Comparison of ENCODE assay signal across 20 mouse cellular contexts in genomic region chr5:121916813-121917212, GRCm38 (mm10).
DNase-seq lines count a peak whose midpoint lies in the region; TF ChIP-seq lines count a peak whose summit lies in the region.
"Had no signal": no experiment of that assay in that cellular context is flagged by ENCODE, and none has a peak within 500 bp of the region (broad histone marks: within the 10 kb centered on the region; RNA-seq: fewer than 3 reads in every experiment).

No protein-coding gene starts in this region.

- H3K4me3 ChIP-seq in left cerebral cortex, adult 2 months = no peak overlapping the region
- H3K4me3 ChIP-seq in myocyte = no peak overlapping the region
- H3K4me3 ChIP-seq: embryonic facial prominence, embryonic 10.5 days; forebrain, embryonic 13.5 days; heart, adult 2 months; heart, embryonic 15.5 days; hindbrain, embryonic 13.5 days had no signal

- peak overlapping the region; percentile 67 for H3K27ac ChIP-seq in left cerebral cortex, adult 2 months
- H3K27ac ChIP-seq: embryonic facial prominence, embryonic 10.5 days; forebrain, embryonic 13.5 days; heart, adult 2 months; heart, embryonic 15.5 days; hindbrain, embryonic 13.5 days; hindbrain, postnatal 0 days had no signal

- no peak for TF ChIP-seq POLR2A in myocyte (IDR thresholded peaks at IDR 0.05; ENCODE audit: insufficient read length, low read depth)

- intact Hi-C loops in left cerebral cortex, adult 2 months (cut with DNase I) = no loop called here
- intact Hi-C loops in left cerebral cortex, postnatal 4 days (cut with DNase I) = no loop called here

- no peaks in the 10 kb centered on the region for H3K36me3 ChIP-seq in myocyte (ENCODE audit: control insufficient read depth, insufficient read depth)
- H3K36me3 ChIP-seq: embryonic facial prominence, embryonic 10.5 days; heart, embryonic 15.5 days; hindbrain, embryonic 13.5 days had no signal

- H3K79me2 ChIP-seq in myocyte (ENCODE audit: control insufficient read depth, insufficient read depth) = no peaks in the 10 kb centered on the region

- H3ac ChIP-seq in myocyte (ENCODE audit: control insufficient read depth, insufficient read length) = no peak overlapping the region

- H3K4me2 ChIP-seq in myocyte (ENCODE audit: low read depth) = peak overlapping the region; percentile 61
- H3K4me2 ChIP-seq: forebrain, embryonic 13.5 days; heart, embryonic 11.5 days; heart, embryonic 15.5 days; hindbrain, embryonic 13.5 days had no signal

- peak in 1 of 2 experiments; percentile 50 for DNase-seq in left cerebral cortex, adult 2 months (ENCODE audit: extremely low spot score in 1 of 2, low spot score in 2 of 2)
- DNase-seq in left cerebral cortex, postnatal 4 days = no peak
- DNase-seq in right cerebral cortex, adult 2 months (ENCODE audit: low spot score in 2 of 2) = peak; percentile 41 to 44
- no peak for DNase-seq in right cerebral cortex, postnatal 4 days
- DNase-seq in 416B (ENCODE audit: low read depth) = peak; percentile 40
- DNase-seq in lung, postnatal 4 days = no peak
- DNase-seq: adrenal gland, postnatal 10 days; cerebellum, adult 18-20 months; cerebellum, adult 9-11 months; forebrain, postnatal 0 days; gastrocnemius, postnatal 14 days; heart, adult 2 months; heart, postnatal 14 days had no signal

- peaks cover 41% of the 10 kb centered on the region for H3K27me3 ChIP-seq in myocyte (ENCODE audit: control insufficient read depth, insufficient read depth, insufficient read length)

- TF ChIP-seq CTCF in left cerebral cortex, adult 2 months (IDR thresholded peaks at IDR 0.05) = no peak

TF ChIP-seq in myocyte, 11 proteins besides CTCF, POLR2A, EP300 and RAD21:
- TF ChIP-seq CEBPB (IDR thresholded peaks at IDR 0.05; ENCODE audit: insufficient read depth, poor library complexity, severe bottlenecking) = 0 out of 2 replicates have a peak, but pooled peaks have one; percentile 28
- TF ChIP-seq MYOD1 (IDR thresholded peaks at IDR 0.05; ENCODE audit: control insufficient read depth in 1 of 3, insufficient read length in 2 of 3, low read depth in 2 of 3) = peak in 2 of 3 experiments; percentile 3 to 76
- TF ChIP-seq TCF3 (IDR thresholded peaks at IDR 0.05; ENCODE audit: insufficient read length, low read depth) = no peak
- no peak for TF ChIP-seq TCF12 (IDR thresholded peaks at IDR 0.05; ENCODE audit: insufficient read depth, poor library complexity, severe bottlenecking)
- TF ChIP-seq MYOG (IDR thresholded peaks at IDR 0.05; ENCODE audit: control insufficient read depth in 1 of 3, insufficient read depth in 1 of 3, insufficient read length in 2 of 3, low read depth in 2 of 3) = peak in 1 of 3 experiments; percentile 72
- no peak for TF ChIP-seq SRF (IDR thresholded peaks at IDR 0.05; ENCODE audit: control insufficient read depth, insufficient read length, low read depth)
- no peak for TF ChIP-seq MAX (IDR thresholded peaks at IDR 0.05; ENCODE audit: low read depth)
- TF ChIP-seq E2F4 (IDR thresholded peaks at IDR 0.05; ENCODE audit: insufficient read depth) = no peak
- no peak for TF ChIP-seq POLR2AphosphoS2 (IDR thresholded peaks at IDR 0.05; ENCODE audit: insufficient read length, low read depth)
- no peak for TF ChIP-seq REST (IDR thresholded peaks at IDR 0.05; ENCODE audit: insufficient read depth, insufficient read length)
- no peak for TF ChIP-seq USF1 (IDR thresholded peaks at IDR 0.05; ENCODE audit: low read depth)

Comparison
In these comparisons a context has a peak if more than half of its experiments do, and no peak if none do; other contexts are left out.
1. DNase-seq: peak in right cerebral cortex, adult 2 months (2 of 2) and 416B (single experiment); none in left cerebral cortex, postnatal 4 days (single experiment), right cerebral cortex, postnatal 4 days (single experiment) and lung, postnatal 4 days (0 of 2).